Mouse (Mus musculus): ENCODE data around the gene Chaf1a. TPM values are rescaled to one million over a fixed set of nuclear protein-coding genes. Genes with fewer than 3 reads are reported as not detected.

Chaf1a gene
- polyA plus RNA-seq, 2 experiments, result 18.4 to 25.1 TPM

GRCm38 (mm10) chr17:56024931-56025330, 15.3 kb upstream of the Chaf1a start:
- Histone ChIP-seq H3K4me1 (ENCODE audit: control insufficient read depth, insufficient read depth, low read length) (no peaks in the 10 kb centered on the region), H3K27ac (replicated peaks; ENCODE audit: low read depth, low read length) (no peak overlapping the region), H3K27me3 (ENCODE audit: control insufficient read depth, insufficient read depth, low read length) (no peaks in the 10 kb centered on the region), H3K9ac (ENCODE audit: low read depth, low read length, severe bottlenecking) (no peak overlapping the region), H3K4me2 (replicated peaks; ENCODE audit: low read depth, low read length, severe bottlenecking) (no peak overlapping the region), H3K4me3 (replicated peaks; ENCODE audit: low read length) (no peak overlapping the region), H3K9me3 (ENCODE audit: control insufficient read depth, low read length) (no peaks in the 10 kb centered on the region), H3K36me3 (ENCODE audit: control insufficient read depth, insufficient read depth, low read length) (peaks cover 43% of the 10 kb centered on the region)
- no peak for DNase-seq (ENCODE audit: low spot score)
- ATAC-seq (ENCODE audit: low FRiP score, low read depth), result no peak
- 77% methylated on average over 5 of the region's 5 CpGs for WGBS
- TF ChIP-seq POLR2A (IDR thresholded peaks at IDR 0.05; ENCODE audit: borderline replicate concordance, extremely low read depth, insufficient read depth, insufficient read length), result no peak

- TF ChIP-seq POLR2A (IDR thresholded peaks at IDR 0.05; ENCODE audit: borderline replicate concordance, extremely low read depth, insufficient read depth, insufficient read length), result no peak
- ATAC-seq (ENCODE audit: low FRiP score, low read depth) (no peak), DNase-seq (ENCODE audit: low spot score) (no peak)
- WGBS, result 92% methylated on average over 1 of the region's 1 CpGs
- no peaks in the 10 kb centered on the region for H3K4me1 ChIP-seq (ENCODE audit: control insufficient read depth, insufficient read depth, low read length)
- no peak overlapping the region for H3K9ac ChIP-seq (ENCODE audit: low read depth, low read length, severe bottlenecking)
- H3K9me3 ChIP-seq (ENCODE audit: control insufficient read depth, low read length), result no peaks in the 10 kb centered on the region
- no peak overlapping the region for H3K4me2 ChIP-seq (replicated peaks; ENCODE audit: low read depth, low read length, severe bottlenecking)
- no peak overlapping the region for H3K4me3 ChIP-seq (replicated peaks; ENCODE audit: low read length)
- H3K27ac ChIP-seq (replicated peaks; ENCODE audit: low read depth, low read length), result no peak overlapping the region
- peaks cover 47% of the 10 kb centered on the region for H3K36me3 ChIP-seq (ENCODE audit: control insufficient read depth, insufficient read depth, low read length)
- no peaks in the 10 kb centered on the region for H3K27me3 ChIP-seq (ENCODE audit: control insufficient read depth, insufficient read depth, low read length)
These were observed 13.9 kb upstream of the Chaf1a start for GRCm38 (mm10) chr17:56026303-56026702.

- Histone ChIP-seq H3K4me1 (ENCODE audit: control insufficient read depth, insufficient read depth, low read length) (no peaks in the 10 kb centered on the region), H3K36me3 (ENCODE audit: control insufficient read depth, insufficient read depth, low read length) (peaks cover 48% of the 10 kb centered on the region), H3K4me3 (replicated peaks; ENCODE audit: low read length) (no peak overlapping the region), H3K27ac (replicated peaks; ENCODE audit: low read depth, low read length) (no peak overlapping the region), H3K4me2 (replicated peaks; ENCODE audit: low read depth, low read length, severe bottlenecking) (no peak overlapping the region), H3K9ac (ENCODE audit: low read depth, low read length, severe bottlenecking) (no peak overlapping the region), H3K9me3 (ENCODE audit: control insufficient read depth, low read length) (no peaks in the 10 kb centered on the region), H3K27me3 (ENCODE audit: control insufficient read depth, insufficient read depth, low read length) (no peaks in the 10 kb centered on the region)
- ATAC-seq (ENCODE audit: low FRiP score, low read depth), result no peak
- no peak for DNase-seq (ENCODE audit: low spot score)
- no peak for TF ChIP-seq POLR2A (IDR thresholded peaks at IDR 0.05; ENCODE audit: borderline replicate concordance, extremely low read depth, insufficient read depth, insufficient read length)
- WGBS, result 29% methylated on average over 1 of the region's 1 CpGs
These were observed 13.4 kb upstream of the Chaf1a start for GRCm38 (mm10) chr17:56026881-56027280.

GRCm38 (mm10) chr17:56027801-56028441, 12.3 kb upstream of the Chaf1a start:
- Histone ChIP-seq H3K27me3 (ENCODE audit: control insufficient read depth, insufficient read depth, low read length) (no peaks in the 10 kb centered on the region), H3K4me3 (replicated peaks; ENCODE audit: low read length) (no peak overlapping the region), H3K9ac (ENCODE audit: low read depth, low read length, severe bottlenecking) (no peak overlapping the region), H3K27ac (replicated peaks; ENCODE audit: low read depth, low read length) (no peak overlapping the region), H3K9me3 (ENCODE audit: control insufficient read depth, low read length) (no peaks in the 10 kb centered on the region), H3K4me1 (ENCODE audit: control insufficient read depth, insufficient read depth, low read length) (peaks cover 2% of the 10 kb centered on the region; the same call in 1 of the 2 replicates), H3K36me3 (ENCODE audit: control insufficient read depth, insufficient read depth, low read length) (peaks cover 47% of the 10 kb centered on the region), H3K4me2 (replicated peaks; ENCODE audit: low read depth, low read length, severe bottlenecking) (no peak overlapping the region)
- TF ChIP-seq POLR2A (IDR thresholded peaks at IDR 0.05; ENCODE audit: borderline replicate concordance, extremely low read depth, insufficient read depth, insufficient read length), result no peak
- ATAC-seq (ENCODE audit: low FRiP score, low read depth), result no peak
- 84% methylated on average over 5 of the region's 5 CpGs for WGBS
- DNase-seq (ENCODE audit: low spot score), result no peak

GRCm38 (mm10) chr17:56030238-56030870, 9.9 kb upstream of the Chaf1a start:
- H3K4me2 ChIP-seq (replicated peaks; ENCODE audit: low read depth, low read length, severe bottlenecking), result no peak overlapping the region
- H3K9ac ChIP-seq (ENCODE audit: low read depth, low read length, severe bottlenecking), result no peak overlapping the region
- H3K27me3 ChIP-seq (ENCODE audit: control insufficient read depth, insufficient read depth, low read length), result no peaks in the 10 kb centered on the region
- peaks cover 59% of the 10 kb centered on the region for H3K36me3 ChIP-seq (ENCODE audit: control insufficient read depth, insufficient read depth, low read length)
- no peak overlapping the region for H3K4me3 ChIP-seq (replicated peaks; ENCODE audit: low read length)
- WGBS, result 88% methylated on average over 9 of the region's 9 CpGs
- H3K27ac ChIP-seq (replicated peaks; ENCODE audit: low read depth, low read length), result no peak overlapping the region
- no peak for TF ChIP-seq POLR2A (IDR thresholded peaks at IDR 0.05; ENCODE audit: borderline replicate concordance, extremely low read depth, insufficient read depth, insufficient read length)
- no peak for ATAC-seq (ENCODE audit: low FRiP score, low read depth)
- H3K4me1 ChIP-seq (ENCODE audit: control insufficient read depth, insufficient read depth, low read length), result peaks cover 12% of the 10 kb centered on the region
- DNase-seq (ENCODE audit: low spot score), result no peak
- H3K9me3 ChIP-seq (ENCODE audit: control insufficient read depth, low read length), result no peaks in the 10 kb centered on the region
